Mouse (Mus musculus) adrenal gland, adult 2 months (tissue): ENCODE measurements around the gene Fbxw2. TPM values are rescaled to one million over a fixed set of nuclear protein-coding genes. Genes with fewer than 3 reads are reported as not detected.
"Not testable (repeated sequence)": the region's sequence is repeated elsewhere in the genome, so short reads cannot be mapped to it uniquely, and the experiment has no call there.

Source experiments
- DNase-seq: peaks from one replicate; pipeline ENCODE4 v3.0.0; 2021
- long read RNA-seq: library from polyadenylated mRNA; stranded (forward); transcript quantifications from one replicate; pipeline ENCODE4 v2.0.0, GENCODE M21; 2021
- polyA plus RNA-seq: library from polyadenylated mRNA; depleted of rRNA; stranded (reverse); fragments of >200 nt; gene quantifications from 2 replicates; pipeline ENCODE4 v1.2.3, GENCODE M21; 2012; rRNA removed
- total RNA-seq, 2 experiments: library from RNA; stranded (reverse); gene quantifications; 2 replicates each; pipeline ENCODE4 v1.2.3; 2021

Gene Fbxw2
- total RNA-seq = 10 to 100 TPM; 58.1 to 70.1 TPM
- polyA plus RNA-seq = 29.3 and 30.9 TPM in 2 replicates
- long read RNA-seq, transcript Fbxw2-202 (8 exons, 1,838 nt) = minor isoform, 8 of 71 reads
- long read RNA-seq, transcript Fbxw2-206 (8 exons, 1,923 nt) = major isoform, 35 of 71 reads
- long read RNA-seq, transcript Fbxw2-208 (4 exons, 1,930 nt) = minor isoform, 10 of 71 reads
- long read RNA-seq, partial matches to known transcripts = 1 of 71 reads
- long read RNA-seq, other reads (novel, unspliced or antisense) = 12 of 71 reads

DNA sequence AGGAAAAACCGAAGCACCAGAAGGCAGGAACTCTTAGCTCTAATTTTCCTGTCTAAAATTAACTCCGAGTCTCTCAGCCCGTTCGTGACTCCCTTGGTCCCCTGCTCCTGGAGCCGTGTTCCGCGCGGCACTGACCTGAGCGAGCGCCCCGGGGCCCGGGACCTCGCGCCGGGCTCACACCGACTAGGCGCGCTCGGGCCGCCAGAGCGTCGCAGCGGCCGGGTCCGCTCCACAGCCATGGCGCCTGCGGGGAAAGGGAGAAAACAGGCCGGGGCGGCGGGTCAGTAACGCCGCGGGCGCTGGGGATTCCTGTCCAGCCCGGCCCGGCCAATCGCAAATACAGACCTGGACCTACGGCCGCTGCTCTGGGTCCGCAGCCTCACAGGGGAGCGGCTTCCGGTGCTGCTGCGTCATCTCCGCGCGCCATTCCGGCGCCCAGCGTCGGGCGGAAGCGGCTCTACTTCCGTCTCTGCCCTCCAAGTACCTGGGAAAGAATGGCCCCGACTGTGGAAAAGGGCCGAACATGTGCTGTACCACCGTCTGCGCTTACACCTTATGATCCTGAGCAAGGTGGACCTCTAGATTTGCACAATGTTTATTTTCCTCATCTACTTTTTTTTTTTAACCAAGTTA, at the start of gene Fbxw2:
Gene Fbxw2, minus strand, starts transcription at position 485 of the 633 bp plus-strand sequence.
- DNase-seq = peak; percentile 96

DNA sequence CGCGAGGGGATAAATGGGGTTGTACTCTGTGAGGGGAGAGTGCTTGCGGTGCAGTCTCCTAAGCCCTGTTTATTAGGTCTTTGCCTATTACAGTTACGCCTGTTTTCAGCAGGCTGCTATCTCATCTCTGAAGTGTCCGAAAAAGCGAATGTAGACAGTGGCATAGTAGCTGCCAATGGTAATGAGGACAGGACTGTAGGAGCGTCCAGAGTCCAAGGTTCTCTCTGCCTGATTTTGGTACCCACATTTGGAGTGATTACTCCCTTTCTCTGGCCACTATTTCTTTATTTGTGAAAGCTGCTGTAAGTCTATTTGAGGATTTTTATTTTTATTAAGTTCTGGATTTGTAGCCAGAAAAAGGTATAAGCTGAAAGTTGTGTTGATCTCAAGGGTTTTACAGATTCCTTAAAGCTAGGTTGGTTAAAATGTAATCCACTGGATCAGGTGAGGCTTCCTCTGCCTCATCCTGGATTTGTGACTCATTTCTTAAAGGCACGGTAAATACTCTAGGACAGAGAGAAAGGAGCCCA, 48.8 kb upstream of the Fbxw2 start, which contains the start of gene Psmd5:
Gene Psmd5, minus strand, starts transcription at position 153 of the 530 bp plus-strand sequence.
- DNase-seq = no peak

DNA sequence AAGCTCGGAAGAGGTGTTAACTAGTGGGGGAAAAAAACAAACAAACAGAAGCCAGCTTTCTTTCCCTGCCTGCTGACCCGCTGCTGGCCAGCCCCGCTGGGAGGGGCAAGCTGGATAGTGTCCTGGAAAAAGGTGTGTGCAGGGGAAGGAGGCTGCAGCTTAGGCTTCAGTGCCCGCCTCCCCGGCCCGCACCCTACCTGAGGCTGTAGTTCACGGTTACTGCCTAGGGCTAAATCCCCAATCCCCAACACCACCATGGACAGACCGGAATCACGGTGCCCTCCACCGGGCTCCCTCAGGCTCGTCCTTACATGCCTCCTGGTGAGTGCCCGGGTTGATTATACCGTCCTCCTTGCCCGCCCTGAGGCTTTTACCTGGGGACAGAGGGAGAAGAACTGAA, 48.2 kb upstream of the Fbxw2 start, which contains the start of gene Cutal:
Gene Cutal, plus strand, starts transcription at position 126 of the 400 bp plus-strand sequence.
- DNase-seq = peak; percentile 23

DNA sequence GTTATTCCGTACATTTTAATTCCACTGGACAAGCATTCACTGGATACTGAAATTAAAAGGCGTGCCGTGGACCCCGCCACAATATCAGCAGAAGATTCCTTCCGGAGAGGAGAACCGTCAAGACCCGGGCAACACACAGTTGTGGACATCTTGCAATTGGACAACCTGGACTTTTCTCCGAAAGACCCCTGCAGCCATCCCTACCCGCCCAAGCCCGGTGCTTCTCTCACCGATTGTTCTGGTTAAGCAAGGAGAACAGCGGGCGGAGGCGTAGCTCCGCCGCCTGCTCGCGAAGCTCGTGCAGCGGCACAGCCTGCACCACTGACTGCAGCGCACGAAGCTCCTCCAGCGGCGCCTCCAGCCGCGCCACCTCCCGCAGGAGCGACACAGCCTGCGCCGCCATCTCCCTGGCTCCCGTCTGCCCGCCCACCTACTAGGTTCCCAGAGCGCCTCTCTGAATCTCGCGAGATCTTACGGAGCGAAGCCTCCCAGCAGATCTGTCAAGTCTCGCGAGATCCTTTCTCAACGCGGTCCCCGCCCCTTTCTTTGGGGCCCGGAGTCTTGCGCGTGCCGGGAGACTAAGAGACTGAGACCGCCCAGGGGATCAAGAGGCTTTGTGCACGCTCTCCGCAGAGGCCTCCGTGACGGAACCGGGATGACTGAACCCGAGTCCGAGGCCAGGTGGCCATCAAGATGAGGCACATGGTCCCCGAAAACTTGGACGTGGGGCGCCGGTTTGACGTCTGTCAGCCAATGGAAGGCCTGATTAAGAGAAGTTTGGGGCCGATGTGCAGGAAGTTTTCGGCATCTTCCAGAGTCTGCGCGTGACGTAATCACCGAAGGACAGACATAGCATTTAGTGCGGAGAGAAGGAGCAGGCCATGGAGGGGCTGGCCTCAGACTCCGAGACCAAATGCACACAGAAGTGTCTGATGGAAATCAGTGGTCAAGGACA, 44.7 kb upstream of the Fbxw2 start:
- peak; percentile 96 for DNase-seq

DNA sequence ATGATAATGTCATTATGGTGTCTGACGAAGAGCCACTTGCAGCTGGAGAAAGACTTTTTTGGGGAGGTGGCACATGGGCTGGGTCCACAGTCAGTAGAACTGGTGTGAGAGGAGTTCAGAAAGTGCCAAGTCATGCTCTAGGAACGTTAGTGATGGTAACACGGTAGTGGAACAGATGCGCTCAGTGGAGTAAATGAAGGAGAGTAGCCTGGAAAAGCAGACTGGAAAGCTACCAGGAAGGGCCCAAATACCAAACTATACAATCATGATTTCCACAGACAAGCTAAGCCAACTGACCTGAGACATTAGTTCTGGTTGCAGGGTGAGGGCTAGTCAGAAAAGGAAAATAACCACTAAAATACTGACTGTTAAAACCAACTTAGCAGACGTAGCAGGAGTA, 43.6 kb upstream of the Fbxw2 start:
- DNase-seq = peak; percentile 17

DNA sequence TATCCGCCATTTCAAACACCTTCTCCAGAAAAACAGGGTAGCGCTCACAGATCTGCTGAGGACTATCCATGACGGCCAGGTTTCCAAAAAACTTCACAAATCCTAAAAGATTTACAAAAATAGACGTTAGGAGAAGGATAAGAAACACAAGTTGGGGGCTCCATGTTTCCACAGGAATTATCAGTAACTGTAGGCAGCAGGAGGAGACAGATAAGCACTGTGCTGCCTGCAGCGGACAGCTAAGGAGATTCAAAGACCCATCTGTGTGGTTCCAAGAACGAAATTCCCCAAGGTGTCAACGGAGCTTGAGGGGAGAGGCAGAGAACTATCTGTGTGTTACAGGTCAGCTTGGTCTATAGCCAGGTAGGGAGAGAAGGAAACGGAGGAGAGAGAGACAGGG, 31.6 kb upstream of the Fbxw2 start:
- DNase-seq = no peak

DNA sequence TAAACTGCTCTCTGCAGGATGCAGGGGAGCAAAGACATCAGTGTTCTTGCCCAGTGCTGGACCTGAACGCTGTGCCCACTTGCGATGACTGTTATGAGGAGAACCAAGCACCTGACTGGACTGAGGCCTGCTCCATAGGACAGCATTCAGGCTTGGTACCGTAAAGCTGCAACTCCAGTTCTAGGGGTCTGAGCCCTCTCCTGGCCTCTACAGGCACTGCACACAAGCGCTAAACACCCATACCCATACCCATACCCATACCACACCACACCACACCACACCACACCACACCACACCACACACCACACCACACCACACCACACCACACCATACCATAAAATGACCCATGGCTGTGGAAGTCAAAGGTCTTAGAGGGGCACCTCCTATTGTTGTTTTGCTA, 29.2 kb upstream of the Fbxw2 start:
- DNase-seq = no peak

DNA sequence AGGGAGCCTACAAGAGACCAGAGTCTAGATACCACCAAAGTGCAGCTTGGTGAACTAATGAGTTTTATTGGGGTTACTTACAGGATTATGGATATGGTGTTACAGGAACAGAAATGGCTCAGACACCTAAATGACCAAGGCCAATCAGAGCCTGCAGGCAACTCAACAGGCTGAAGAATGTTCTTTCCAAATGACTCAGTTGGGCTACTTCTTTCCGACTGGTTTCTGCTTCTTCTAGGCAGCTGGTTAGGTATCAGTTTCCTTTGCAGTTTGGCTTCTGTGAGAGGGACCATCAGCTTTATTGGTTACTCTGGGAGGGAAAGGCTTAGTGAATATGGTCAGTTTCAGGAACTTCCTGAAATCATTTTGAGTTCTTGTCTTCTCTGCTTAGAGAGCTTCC, 21.6 kb upstream of the Fbxw2 start:
- DNase-seq = no peak

DNA sequence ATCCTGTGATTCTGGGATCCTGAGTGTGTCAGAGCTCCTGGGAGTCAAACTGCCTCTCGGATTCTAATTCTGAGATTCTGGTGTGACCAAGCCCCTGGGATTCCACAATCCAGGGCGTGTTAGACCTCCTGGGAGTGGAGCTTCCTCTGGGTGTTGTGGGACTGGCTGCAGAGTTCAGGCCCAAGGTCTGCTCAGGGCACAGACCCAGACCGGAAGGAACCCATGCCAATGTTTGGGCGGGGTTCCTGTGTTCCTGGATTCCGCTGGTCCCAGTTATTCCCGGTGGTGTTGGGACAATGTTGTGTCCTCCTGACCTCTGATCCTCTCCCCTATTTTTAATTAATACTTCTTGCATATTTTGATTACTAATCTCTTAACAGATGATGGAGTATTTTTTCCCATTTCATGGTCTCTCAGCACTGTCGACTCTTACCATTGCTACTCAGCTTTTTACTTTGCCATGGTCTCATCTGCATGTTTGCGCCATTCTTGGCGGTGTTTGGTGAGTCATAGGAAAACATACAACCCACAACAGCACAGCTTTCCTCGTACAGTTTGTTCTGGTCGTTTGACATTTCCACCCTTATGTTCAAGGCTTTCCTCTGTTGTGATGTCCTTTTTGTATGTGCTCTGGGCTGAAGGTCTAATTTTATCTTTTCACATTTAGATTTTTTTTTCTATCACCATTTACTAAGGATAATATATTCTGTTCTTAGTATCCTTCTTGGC, 17.3 kb upstream of the Fbxw2 start:
- DNase-seq = peak; percentile 82

DNA sequence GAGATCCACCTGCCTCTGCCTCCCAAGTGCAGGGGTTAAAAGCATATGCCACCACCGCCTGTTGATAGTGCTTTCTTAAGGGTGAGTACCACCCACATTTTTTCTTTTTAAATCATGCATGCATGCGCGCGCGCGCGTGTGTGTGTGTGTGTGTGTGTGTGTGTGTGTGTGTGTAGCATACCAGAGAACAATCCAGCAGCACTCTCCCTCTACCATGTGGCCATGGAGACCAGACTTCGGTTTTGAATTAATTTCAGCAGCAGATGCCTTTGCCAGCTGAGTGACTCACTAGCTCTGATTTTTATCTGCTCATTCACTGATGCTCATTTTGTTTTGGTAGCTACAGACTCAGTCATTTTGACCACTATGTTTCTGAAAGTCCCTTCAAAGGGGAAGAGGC, 15.6 kb upstream of the Fbxw2 start:
- DNase-seq = no peak

DNA sequence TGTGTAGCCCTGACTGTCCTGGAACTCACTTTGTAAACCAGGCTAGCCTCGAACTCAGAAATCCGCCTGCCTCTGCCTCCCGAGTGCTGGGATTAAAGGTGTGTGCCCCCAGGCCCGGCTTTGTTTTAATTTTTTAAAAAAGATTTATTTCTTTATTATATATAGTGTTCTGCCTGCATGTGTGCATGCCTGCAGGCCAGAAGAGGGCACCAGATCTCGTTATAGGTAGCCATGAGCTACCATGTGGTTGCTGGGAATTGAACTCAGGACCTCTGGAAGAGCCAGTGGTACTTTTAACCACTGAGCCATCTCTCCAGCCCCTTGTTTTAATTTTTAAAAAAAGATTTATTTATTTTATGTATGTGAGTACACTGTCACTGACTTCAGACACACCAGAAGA, 14.0 kb upstream of the Fbxw2 start:
- not testable (repeated sequence) for DNase-seq

DNA sequence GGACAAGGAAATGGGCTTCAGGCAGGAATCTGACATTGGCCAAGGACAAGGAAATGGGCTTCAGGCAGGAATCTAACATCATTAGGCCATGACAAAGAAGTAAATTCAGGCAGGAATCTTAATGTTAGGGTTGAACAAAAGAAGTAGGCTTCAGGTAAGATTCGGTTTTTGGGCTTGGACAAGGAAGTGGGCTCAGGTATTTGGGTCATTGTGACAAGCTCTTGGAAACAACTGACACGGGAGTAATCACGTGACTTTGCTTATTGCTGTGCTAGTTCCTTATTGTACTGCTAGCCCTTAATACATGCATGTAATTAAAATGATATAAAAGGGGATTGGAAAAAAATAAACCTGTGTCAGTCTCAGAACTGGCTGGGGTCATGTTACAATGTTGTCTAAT, 9.6 kb upstream of the Fbxw2 start:
- no peak for DNase-seq

DNA sequence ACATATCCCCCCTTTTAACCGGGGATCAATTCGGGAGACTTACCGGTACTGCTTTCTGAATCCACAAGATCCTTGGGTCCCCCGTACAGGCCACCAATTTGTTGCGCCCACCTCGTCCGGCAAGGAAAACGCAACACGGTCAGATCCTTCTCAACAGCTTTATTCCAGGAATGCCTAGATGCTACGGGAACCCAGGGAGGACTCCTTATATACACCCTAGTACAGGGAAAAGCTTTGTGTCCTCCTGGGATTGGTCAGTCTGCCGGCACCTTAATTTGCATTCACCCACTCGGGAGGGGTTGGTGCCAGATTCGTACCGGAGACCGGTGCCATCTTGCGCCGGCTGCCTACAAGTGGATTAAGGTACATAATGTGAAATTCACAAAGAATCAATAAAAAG, 7.5 kb upstream of the Fbxw2 start:
- DNase-seq = no peak

DNA sequence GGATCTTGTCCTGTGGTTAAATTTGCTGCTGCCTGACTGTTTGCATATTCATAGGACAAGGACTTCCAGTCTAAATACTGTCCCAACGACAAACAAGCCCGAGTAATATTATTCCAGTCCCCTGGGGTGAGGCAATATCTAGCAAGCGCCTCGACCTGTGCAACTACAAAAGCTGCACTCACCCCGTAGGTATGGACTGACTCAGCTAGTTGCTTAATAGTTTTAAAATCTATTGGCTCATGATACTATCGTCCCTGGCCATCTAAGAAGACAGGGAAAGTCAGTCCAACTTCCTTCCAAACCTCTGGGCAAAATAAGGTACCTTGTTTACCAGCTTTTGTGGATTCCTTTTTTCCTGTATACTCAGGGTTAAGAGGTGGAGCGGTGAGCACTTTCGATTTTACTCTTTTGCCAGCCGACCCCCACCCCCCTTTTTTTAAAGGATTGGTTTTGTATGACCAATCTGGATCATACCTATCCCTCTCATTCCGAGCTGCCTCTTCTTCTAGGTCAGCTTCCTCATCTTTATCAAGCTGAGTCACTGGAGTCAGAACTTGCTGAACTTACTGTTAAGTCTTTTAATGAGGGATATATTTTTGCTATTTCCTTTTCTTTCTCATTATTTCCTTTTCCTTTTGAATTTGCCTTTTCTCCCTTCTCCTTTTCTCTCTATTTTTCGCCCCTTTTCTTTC, 6.8 kb upstream of the Fbxw2 start, which contains the start of gene Gm34653:
Gene Gm34653, plus strand, starts transcription at position 242 of the 692 bp plus-strand sequence.
- DNase-seq = not testable (repeated sequence)

DNA sequence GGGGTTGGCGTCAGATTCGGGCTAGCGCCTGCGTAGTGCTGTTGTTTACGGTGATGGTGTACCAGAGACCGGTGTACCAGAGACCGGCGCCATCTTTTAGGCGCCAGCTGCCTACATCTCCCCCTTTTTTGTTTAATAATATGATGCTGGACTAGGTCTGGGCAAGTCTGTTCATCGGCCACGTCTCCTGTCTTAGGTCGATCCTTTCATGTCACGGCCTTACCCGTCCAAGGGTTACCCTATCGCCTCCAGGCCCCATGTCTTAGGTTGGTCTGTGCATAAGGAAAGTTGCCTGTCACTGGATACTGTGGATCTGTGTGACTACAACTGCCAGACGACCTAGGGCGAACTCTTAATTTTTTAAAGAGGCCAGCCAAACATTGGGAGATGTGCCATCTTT, 4.0 kb upstream of the Fbxw2 start:
- DNase-seq = not testable (repeated sequence)

DNA sequence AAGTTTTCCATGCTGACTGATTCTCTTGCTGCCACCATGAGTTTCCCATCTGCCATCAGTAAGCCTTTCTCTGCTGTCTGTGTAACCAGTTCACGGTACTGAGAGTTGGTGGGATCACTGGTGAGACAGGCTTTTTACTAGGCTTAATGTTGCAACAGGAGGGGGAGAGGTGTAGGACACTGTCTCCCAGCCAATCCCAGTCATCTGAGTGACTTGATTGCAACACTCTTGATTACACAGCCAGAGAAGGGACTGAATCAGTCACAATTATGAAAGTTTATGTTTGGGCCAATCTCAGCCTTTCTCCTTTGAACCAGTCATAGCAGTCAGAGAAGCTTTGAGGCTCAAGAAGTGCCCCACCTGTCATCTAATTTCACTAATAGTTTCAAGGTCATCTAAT, 1.9 kb upstream of the Fbxw2 start:
- DNase-seq = peak; percentile 74

DNA sequence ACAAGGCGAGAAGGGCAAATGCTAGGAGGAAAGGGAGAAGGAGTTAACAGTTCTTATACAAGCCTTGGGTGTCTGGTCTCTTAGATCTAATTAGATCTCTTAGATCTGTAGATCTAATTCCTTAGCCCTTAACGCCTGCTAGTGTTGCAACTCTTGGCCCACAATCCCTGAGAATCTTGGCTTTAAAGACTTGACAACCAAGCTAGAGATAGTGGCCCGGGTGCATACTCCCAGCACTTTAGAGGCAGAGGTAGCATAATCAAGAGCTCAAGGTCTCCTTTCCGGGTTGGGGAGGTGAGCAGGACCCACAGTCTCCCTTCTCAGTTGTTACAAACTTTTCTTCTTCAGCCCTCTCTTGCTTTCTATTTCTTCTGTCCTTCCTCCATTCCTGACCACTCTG, 1.5 kb upstream of the Fbxw2 start:
- DNase-seq = no peak

DNA sequence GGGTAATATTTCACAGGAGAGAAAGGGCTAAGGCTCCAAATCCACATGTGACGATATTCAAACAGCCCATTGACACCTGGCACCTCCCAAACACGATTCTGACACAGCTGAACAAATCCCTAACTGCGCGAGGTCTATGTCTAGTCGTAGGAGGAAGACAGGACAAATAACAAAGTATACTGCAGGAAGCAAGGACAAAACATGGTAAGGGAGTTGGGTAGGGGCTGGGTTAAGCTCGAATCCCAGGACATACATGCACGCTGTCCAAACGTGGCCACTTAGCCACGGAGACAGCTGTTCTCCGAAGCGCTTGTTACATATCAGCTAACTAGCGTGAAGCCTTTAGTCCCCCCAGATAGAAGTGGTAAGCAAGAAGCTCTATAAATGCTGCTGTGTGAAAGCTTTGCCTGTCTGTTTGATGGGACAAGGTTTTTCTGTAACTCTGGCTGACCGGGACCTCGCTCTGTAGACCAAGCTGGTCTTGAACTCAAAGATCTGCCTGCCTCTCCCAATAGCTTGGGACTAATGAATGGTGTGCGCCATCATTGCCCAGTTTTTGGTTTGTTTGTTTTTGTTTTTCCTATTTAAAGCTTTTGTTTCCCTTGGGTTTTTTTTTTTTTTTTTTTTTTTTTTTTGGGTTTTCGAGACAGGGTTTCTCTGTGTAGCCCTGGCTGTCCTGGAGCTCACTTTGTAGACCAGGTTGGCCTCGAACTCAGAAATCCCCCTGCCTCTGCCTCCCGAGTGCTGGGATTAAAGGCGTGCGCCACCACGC, 535 bp upstream of the Fbxw2 start:
- no peak for DNase-seq

DNA sequence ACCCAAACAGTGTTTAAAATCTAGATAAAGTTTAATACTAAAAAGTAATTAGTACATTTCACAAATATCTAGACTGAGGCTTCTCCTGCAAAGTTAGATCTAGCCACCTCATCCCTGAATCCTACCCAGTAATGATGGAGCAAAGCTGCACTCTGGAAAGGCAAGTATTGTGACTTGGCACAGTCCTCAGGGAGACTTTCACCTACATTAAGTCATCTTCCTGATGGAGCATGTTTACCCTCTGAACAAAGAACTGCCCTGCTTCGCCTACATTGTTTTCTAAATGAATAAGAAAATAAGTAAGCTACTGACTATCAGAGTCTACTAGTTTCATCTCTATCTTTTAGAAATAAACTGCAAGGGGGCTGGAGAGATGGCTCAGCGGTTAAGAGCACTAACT, 7.6 kb downstream of the Fbxw2 start:
- DNase-seq = no peak

DNA sequence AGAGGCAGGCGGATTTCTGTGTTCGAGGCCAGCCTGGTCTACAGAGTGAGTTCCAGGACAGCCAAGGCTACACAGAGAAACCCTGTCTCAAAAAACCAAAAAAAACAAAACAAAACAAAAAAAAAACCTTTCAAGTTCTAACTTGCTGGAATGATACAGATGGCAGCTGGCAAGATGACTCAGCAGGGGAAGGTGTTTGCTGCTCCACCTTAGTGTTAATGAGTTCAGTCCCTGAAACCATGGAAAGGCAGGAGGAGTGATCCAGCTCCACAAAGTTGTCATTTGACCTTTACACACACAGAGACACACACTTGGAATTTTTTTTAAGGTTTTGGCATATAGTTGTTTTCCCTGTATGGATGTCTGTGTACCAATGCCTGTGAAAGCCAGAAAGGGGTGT, 10.2 kb downstream of the Fbxw2 start:
- not testable (repeated sequence) for DNase-seq
